Mouse (Mus musculus) thymus, adult 2 months (tissue): ENCODE measurements around the gene Des.

ENCODE experiments used
- CTCF ChIP-seq: fragments of 200-500 bp; IDR thresholded peaks from 2 replicates; pipeline ENCODE4 v1.5.1; 2012; ENCODE audit warnings: mild to moderate bottlenecking, control low read depth, low read length, moderate library complexity, borderline replicate concordance; ENCODE audit not compliant: control insufficient read depth, poor library complexity, insufficient read depth; ENCODE audit errors: extremely low read depth
- POLR2A ChIP-seq: fragments of 200-500 bp; IDR thresholded peaks from 2 replicates; pipeline ENCODE4 v1.6.1; 2012; ENCODE audit warnings: mild to moderate bottlenecking, low read length, control low read depth, moderate library complexity; ENCODE audit not compliant: control insufficient read depth, poor library complexity, insufficient read depth; ENCODE audit errors: extremely low read depth

DNA sequence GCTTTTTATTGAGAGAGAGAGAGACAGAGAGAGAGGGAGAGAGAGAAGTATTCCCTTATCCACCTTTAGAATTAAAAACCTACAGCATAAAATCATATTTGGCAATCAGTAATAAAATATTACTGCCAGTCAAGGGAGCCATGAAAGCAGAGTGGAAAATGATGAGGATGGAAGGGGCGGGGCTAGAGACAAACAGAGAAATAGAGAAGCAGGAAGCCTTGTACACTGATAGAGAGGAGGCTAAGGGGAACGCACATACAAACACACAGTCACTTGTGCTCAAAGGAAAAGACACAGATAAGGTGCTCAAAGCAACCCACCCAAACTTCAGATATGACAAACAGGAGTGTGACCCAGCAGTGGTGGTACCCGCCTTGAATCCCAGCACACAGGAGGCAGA, 3.7 kb downstream of the Des start:
- TF ChIP-seq CTCF (no peak), POLR2A (no peak)
